Mouse (Mus musculus) layer of hippocampus, adult 2 months (tissue): ENCODE measurements at regions not wholly inside any gene's neighbourhood (a gene's known extent, or its start where the extent isn't known, plus 50 kb on each side); places are given as distances from the start of the nearest gene placed in this dataset.

ENCODE experiments used
- DNase-seq, 2 experiments: peaks; one replicate each; pipeline ENCODE4 v3.0.0; 2022; ENCODE audit warnings: low spot score in 2 of 2
- H3K27ac ChIP-seq: fragments of 200-600 bp; 2 replicates; pipeline ENCODE4 v1.8.1; 2022
- H3K4me3 ChIP-seq: fragments of 200-600 bp; 2 replicates; pipeline ENCODE4 v1.8.1; 2022; ENCODE audit warnings: mild to moderate bottlenecking
- CTCF ChIP-seq: fragments of 200-600 bp; conservative IDR thresholded peaks from 2 replicates; pipeline ENCODE4 v1.8.1; 2022; ENCODE audit warnings: antibody characterized with exemption, mild to moderate bottlenecking, moderate library complexity

- no peak overlapping the region for H3K27ac ChIP-seq
- TF ChIP-seq CTCF, result no peak
- no peak for DNase-seq
- H3K4me3 ChIP-seq, result no peak overlapping the region
Measured at GRCm38 (mm10) chr1:71917021-71917420, 264.0 kb upstream of the Fn1 start.

GRCm38 (mm10) chr1:71914439-71914838 lies 261.4 kb upstream of the Fn1 start:
- Histone ChIP-seq H3K4me3 (no peak overlapping the region), H3K27ac (no peak overlapping the region)
- no peak for TF ChIP-seq CTCF
- DNase-seq, result no peak

GRCm38 (mm10) chr1:71913221-71913620 lies 260.2 kb upstream of the Fn1 start:
- no peak for DNase-seq
- no peak overlapping the region for H3K27ac ChIP-seq
- H3K4me3 ChIP-seq, result no peak overlapping the region
- TF ChIP-seq CTCF, result no peak

GRCm38 (mm10) chr1:71912441-71912840 lies 259.4 kb upstream of the Fn1 start:
- Histone ChIP-seq H3K4me3 (no peak overlapping the region), H3K27ac (no peak overlapping the region)
- no peak for TF ChIP-seq CTCF
- DNase-seq, result no peak

DNA sequence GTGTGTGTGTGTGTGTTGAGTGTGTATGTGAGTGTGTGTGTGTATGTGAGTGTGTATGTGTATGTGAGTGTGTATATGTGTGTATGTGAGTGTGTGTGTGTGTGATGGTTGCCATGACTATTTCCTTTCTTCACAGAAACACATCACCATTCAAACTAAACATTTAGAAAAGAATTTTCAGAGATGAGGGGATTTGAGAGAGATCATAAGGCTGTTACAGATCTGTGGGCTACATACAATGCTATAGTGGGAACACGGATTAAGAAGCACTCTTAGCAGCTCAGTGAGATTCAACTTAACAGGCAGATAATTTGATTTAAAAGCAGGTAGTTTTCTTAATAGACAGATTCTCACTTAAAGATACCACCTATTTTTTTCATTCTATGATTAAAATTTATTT lies 257.1 kb upstream of the Fn1 start:
- TF ChIP-seq CTCF, result no peak
- Histone ChIP-seq H3K4me3 (no peak overlapping the region), H3K27ac (no peak overlapping the region)
- DNase-seq, result no peak

DNA sequence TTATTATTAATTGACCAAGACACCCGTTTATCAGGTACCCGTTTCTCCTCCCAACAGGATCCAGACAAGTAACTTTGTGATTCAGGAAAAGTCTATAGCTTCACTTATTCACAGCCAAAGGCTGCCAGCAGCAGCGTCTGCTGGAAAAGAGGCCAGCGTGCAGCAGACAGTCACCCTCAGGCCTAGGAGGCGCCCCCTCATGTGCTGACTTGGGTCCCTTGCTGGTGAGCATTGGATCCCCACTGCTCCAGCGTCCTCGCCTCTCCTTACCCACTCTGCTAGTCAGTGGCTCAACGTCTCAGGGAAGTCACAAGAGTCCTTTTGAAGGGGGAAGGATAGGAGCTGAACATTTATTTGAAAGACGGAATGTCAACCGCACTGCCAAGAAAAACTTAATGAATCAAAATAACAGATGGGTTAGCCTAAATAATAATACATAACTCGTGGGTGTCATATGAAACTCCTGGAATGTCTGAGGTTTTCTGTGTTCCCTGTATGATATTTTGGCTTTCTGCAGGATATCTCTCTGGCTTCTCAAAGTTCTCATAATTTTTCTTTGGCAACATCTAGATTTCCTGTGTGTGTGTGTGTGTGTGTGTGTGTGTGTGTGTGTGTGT lies 256.6 kb upstream of the Fn1 start:
- H3K27ac ChIP-seq, result no peak overlapping the region
- TF ChIP-seq CTCF, result no peak
- no peak for DNase-seq
- no peak overlapping the region for H3K4me3 ChIP-seq

DNA sequence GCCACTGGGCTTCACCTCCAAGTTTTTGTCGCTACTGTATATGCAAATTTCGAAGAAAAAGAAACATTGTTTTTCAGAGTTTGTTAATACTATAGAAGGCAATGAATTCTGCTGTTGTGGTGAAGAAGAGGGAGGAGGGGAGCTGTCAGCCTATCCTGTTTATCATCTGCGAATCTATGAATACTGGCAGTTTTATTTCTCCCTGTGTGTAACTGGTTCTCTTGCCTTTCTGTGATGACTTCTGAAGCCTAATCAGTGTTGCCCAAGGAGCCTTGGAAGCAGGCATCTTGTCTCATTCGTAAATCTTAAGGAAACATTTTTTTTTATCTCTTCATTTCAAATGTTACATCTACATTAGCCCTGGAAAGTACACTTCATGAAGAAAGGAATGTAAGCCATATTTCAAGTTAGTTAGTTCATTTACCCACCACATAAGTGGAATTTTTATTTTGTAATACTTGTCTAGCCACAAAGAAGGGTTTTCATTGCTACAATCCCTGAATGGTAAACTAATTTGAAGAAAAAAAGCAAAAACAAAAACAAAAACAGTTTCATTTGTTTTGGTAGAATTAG lies 251.5 kb upstream of the Fn1 start:
- no peak for DNase-seq
- Histone ChIP-seq H3K27ac (no peak overlapping the region), H3K4me3 (no peak overlapping the region)
- TF ChIP-seq CTCF, result no peak

- no peak for DNase-seq
- no peak for TF ChIP-seq CTCF
- Histone ChIP-seq H3K27ac (no peak overlapping the region), H3K4me3 (no peak overlapping the region)
Measured at GRCm38 (mm10) chr1:71900106-71901074, 247.4 kb upstream of the Fn1 start.

GRCm38 (mm10) chr1:71899128-71899527 lies 246.1 kb upstream of the Fn1 start:
- no peak overlapping the region for H3K4me3 ChIP-seq
- H3K27ac ChIP-seq, result no peak overlapping the region
- DNase-seq, result no peak
- TF ChIP-seq CTCF, result no peak

GRCm38 (mm10) chr1:71898198-71898597 lies 245.2 kb upstream of the Fn1 start:
- TF ChIP-seq CTCF, result no peak
- no peak overlapping the region for H3K27ac ChIP-seq
- H3K4me3 ChIP-seq, result no peak overlapping the region; the same call in 1 of the 2 replicates
- no peak for DNase-seq

DNA sequence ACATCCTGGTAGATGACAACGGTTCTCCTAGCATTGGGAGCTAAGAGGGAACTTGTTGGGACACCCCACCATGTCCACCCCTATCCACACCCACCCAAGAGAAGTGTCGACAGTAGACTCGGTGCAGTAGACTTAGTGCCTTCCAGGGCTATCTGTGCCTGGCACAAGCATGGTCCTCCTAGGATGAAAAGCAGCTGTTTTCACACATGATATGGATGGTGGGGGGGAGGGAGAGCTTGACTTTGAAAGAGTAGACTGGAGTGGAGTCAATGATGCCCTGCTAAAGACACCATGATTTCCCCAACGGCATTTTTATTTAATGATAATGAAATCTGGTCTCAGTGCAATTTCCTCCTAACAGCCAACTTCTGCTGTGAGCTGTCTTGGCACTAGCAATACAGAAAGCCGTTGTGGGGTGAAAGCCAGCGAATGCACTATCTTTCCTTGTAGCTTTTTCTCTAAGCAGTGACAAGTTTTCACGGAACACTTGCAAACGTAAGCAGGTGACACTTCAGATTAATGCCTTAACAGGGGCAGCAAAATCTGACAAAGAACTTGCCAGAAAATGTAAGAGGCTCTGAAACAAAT lies 244.6 kb upstream of the Fn1 start:
- H3K4me3 ChIP-seq, result no peak overlapping the region
- H3K27ac ChIP-seq, result no peak overlapping the region
- DNase-seq, result peak in 1 of 2 experiments; percentile 38
- TF ChIP-seq CTCF, result no peak

DNA sequence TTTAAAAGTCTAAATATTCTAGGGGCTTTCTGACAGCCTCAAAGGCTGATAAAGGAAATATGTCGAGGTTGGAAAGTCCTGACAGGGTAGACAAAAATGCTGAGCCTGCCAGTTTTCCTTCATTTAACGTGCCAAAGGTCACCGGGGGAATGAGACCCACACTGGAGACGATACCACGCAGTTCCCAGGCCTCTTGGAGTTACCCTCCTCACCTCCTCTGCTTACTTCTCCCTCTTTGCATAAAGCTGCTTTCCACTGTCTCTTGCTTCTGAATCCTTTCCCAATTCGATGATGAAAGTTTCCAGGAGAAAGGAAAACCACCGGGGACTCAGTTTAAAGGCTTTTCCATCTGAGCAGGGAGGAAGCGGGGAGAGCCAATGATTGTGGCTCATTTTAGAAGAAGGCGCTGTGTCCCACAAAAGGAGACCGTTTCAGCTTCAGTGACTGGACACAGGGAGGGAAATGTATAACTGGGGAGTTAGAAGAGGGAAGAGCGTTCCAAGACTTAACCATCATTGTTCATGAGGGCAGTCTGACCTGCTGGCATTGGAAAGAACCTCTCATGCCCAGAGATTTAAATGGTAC lies 243.2 kb upstream of the Fn1 start:
- Histone ChIP-seq H3K4me3 (no peak overlapping the region), H3K27ac (no peak overlapping the region)
- DNase-seq, result no peak
- no peak for TF ChIP-seq CTCF

DNA sequence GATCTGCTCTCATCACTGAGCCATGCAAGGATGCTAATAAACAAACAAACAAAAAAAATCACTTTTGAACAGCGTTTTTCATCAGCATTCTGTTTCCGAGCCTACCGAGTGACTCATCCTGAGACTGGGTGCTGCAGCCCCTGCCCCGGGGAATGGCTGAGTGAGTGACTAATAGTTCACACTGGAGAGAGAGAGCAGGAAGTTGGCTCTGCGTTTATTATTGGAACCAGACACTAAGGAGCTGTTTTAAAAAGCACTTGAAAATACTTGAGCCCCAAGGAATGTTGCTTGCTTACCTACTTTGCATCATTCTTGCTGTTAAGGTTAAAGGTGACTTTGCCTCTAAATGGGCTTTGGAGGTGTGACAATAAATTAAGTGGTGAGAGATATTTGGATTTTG lies 240.6 kb upstream of the Fn1 start:
- no peak for TF ChIP-seq CTCF
- DNase-seq, result no peak
- H3K27ac ChIP-seq, result no peak overlapping the region
- H3K4me3 ChIP-seq, result no peak overlapping the region
